In the genomic region with DNA sequence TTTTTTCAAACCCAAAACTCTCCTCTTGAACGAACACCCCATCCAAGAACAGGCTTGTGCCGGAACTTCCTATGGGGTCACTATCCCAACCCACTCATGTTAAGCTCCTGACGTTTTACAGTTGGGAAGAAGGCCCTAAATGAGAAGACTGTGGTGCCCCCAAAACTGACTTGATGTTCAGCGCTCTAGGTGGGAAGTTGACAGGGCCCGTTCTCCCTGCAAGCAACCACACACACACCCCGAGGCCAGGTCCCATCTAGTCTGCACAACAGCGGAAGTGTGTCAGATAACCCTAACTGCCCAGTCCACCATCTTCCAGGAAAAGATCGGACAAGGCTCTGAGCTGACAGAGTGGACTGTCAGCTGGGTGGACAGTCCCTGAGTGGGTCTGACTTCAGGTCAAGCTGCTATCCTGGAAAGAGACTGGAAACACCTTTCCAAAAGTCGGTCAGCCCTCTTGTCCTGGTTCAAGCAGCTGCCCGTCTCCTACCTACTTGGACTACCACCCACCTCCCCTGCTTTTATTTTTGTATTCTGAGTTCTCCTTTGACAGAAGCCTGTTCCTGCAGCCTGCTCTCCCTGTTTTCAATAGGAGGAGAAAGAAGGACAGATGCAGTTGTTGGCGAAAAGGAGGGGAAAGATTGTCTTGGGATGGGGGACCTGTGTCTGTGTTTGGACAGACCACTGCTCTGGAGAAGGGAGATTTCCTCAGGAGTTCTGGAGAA, we compare ENCODE assay signal across 17 mouse cellular contexts. TPM values are rescaled to one million over a fixed set of nuclear protein-coding genes. Genes with fewer than 3 reads are reported as not detected.
A peak's percentile ranks its signal among the peaks of the same experiment; 100 is the strongest.
DNase-seq lines count a peak whose midpoint lies in the region; ATAC-seq and TF ChIP-seq lines count a peak whose summit lies in the region.
"Had no signal": no experiment of that assay in that cellular context is flagged by ENCODE, and none has a peak within 500 bp of the region (broad histone marks: within the 10 kb centered on the region; RNA-seq: fewer than 3 reads in every experiment).

No protein-coding gene starts in this region.

- H3K4me1 ChIP-seq in heart, embryonic 13.5 days = peaks cover 20% of the 10 kb centered on the region
- H3K4me1 ChIP-seq in lung, postnatal 0 days (ENCODE audit: insufficient read depth, low read depth, low read length) = peaks cover 5% of the 10 kb centered on the region
- H3K4me1 ChIP-seq in limb, embryonic 10.5 days = peaks cover 41% of the 10 kb centered on the region

- TF ChIP-seq EP300 in lung, postnatal 0 days (IDR thresholded peaks at IDR 0.05) = no peak

- H3K4me3 ChIP-seq in heart, embryonic 13.5 days = 0 out of 2 replicates have a peak overlapping the region, but pooled peaks have one; percentile 25
- H3K4me3 ChIP-seq in lung, postnatal 0 days (ENCODE audit: low read depth, low read length) = no peak overlapping the region
- no peak overlapping the region for H3K4me3 ChIP-seq in limb, embryonic 10.5 days
- H3K4me3 ChIP-seq: myocyte had no signal

- H3K27me3 ChIP-seq in heart, embryonic 13.5 days (replicated peaks) = peaks cover 98% of the 10 kb centered on the region
- 0 out of 2 replicates have a peak, but pooled peaks cover 13% of the 10 kb centered on the region for H3K27me3 ChIP-seq in lung, postnatal 0 days (replicated peaks; ENCODE audit: insufficient read depth, low read length)
- H3K27me3 ChIP-seq in limb, embryonic 10.5 days (ENCODE audit: low read depth, poor library complexity, severe bottlenecking) = peaks cover 99% of the 10 kb centered on the region

- H3K36me3 ChIP-seq in heart, embryonic 13.5 days = no peaks in the 10 kb centered on the region
- H3K36me3 ChIP-seq in lung, postnatal 0 days (ENCODE audit: insufficient read depth, low read length) = no peaks in the 10 kb centered on the region
- no peaks in the 10 kb centered on the region for H3K36me3 ChIP-seq in limb, embryonic 10.5 days
- H3K36me3 ChIP-seq: midbrain, embryonic 12.5 days had no signal

- WGBS in heart, embryonic 13.5 days = 13% methylated on average over 11 of the region's 11 CpGs
- 48% methylated on average over 11 of the region's 11 CpGs for WGBS in lung, postnatal 0 days
- 15% methylated on average over 11 of the region's 11 CpGs for WGBS in limb, embryonic 10.5 days

- H3K9ac ChIP-seq in heart, embryonic 13.5 days = no peak overlapping the region
- H3K9ac ChIP-seq in lung, postnatal 0 days (replicated peaks; ENCODE audit: low read depth) = no peak overlapping the region
- H3K9ac ChIP-seq: midbrain, embryonic 12.5 days had no signal

- no peak for DNase-seq in heart, postnatal 14 days
- DNase-seq in lung, postnatal 0 days (ENCODE audit: low spot score) = no peak
- DNase-seq in lung, postnatal 25 days (ENCODE audit: low spot score) = no peak
- peak; percentile 46 for DNase-seq in limb, embryonic 10.5 days (ENCODE audit: low spot score)
- no peak for DNase-seq in spleen, adult 18-20 months
- DNase-seq in frontal cortex, postnatal 10 days (ENCODE audit: low spot score in 2 of 2) = no peak
- DNase-seq: adrenal gland, postnatal 25 days; cerebellum, postnatal 10 days; gastrocnemius, postnatal 14 days; kidney, postnatal 10 days; lung, adult 18-20 months; right cerebral cortex, postnatal 25 days; thymus, postnatal 4 days had no signal

- intact Hi-C loops in heart, postnatal 14 days (cut with DNase I) = no loop called here

- H3K4me2 ChIP-seq in heart, embryonic 13.5 days = peak overlapping the region; percentile 53; the same call in 1 of the 2 replicates
- H3K4me2 ChIP-seq in lung, postnatal 0 days (replicated peaks; ENCODE audit: low read depth, low read length) = peak overlapping the region; percentile 62

- ATAC-seq in heart, embryonic 13.5 days (ENCODE audit: extremely low read depth, insufficient number of reproducible peaks, low FRiP score, low TSS enrichment) = no peak
- ATAC-seq in lung, postnatal 0 days = no peak
- ATAC-seq: forebrain, embryonic 14.5 days had no signal

- H3K9me3 ChIP-seq in heart, embryonic 13.5 days = no peaks in the 10 kb centered on the region
- no peaks in the 10 kb centered on the region for H3K9me3 ChIP-seq in lung, postnatal 0 days (ENCODE audit: low read length)
- H3K9me3 ChIP-seq in limb, embryonic 10.5 days (replicated peaks) = no peaks in the 10 kb centered on the region
- H3K9me3 ChIP-seq: midbrain, embryonic 12.5 days had no signal

- H3K27ac ChIP-seq in heart, embryonic 13.5 days (replicated peaks) = no peak overlapping the region
- no peak overlapping the region for H3K27ac ChIP-seq in lung, postnatal 0 days (ENCODE audit: low read length)
- H3K27ac ChIP-seq in limb, embryonic 10.5 days = no peak overlapping the region
- H3K27ac ChIP-seq: midbrain, embryonic 12.5 days had no signal

- TF ChIP-seq CTCF in lung, postnatal 0 days (IDR thresholded peaks at IDR 0.05) = no peak

RNA-seq across cellular contexts. Expression of a gene that starts 11.6 kb away (rescaled TPM):
- 7.7 and 9.5 TPM in 2 replicates for polyA plus RNA-seq in heart, embryonic 13.5 days (2015; fragmentation: Nextera tagmentation; extraction: Ambion mirVana)
- total RNA-seq in heart, postnatal 14 days (2021) = under 1 TPM; 0.17 to 0.22 TPM
- 156 and 194 TPM in 2 replicates for polyA plus RNA-seq in lung, postnatal 0 days (2015; fragmentation: Nextera tagmentation; extraction: Ambion mirVana)
- polyA plus RNA-seq in limb, embryonic 10.5 days (2016; fragmentation: Nextera tagmentation; extraction: Ambion mirVana) = 0.48 and 4.4 TPM in 2 replicates
- polyA plus RNA-seq: myocyte had no signal

RNA-seq across cellular contexts. Expression of a gene that starts 35.6 kb away (rescaled TPM):
- polyA plus RNA-seq in heart, embryonic 13.5 days (2015; fragmentation: Nextera tagmentation; extraction: Ambion mirVana) = 35.3 and 42.8 TPM in 2 replicates
- total RNA-seq in heart, postnatal 14 days (2021) = 10 to 100 TPM; 13.5 to 17.3 TPM
- 36.1 and 37.7 TPM in 2 replicates for polyA plus RNA-seq in lung, postnatal 0 days (2015; fragmentation: Nextera tagmentation; extraction: Ambion mirVana)
- polyA plus RNA-seq in limb, embryonic 10.5 days (2016; fragmentation: Nextera tagmentation; extraction: Ambion mirVana) = 58.5 and 67.6 TPM in 2 replicates

RNA-seq across cellular contexts. Expression of a gene that starts 43.4 kb away (rescaled TPM):
- polyA plus RNA-seq in heart, embryonic 13.5 days (2015; fragmentation: Nextera tagmentation; extraction: Ambion mirVana) = 6.8 and 7.4 TPM in 2 replicates
- 1 to 10 TPM; 2.4 to 2.6 TPM for total RNA-seq in heart, postnatal 14 days (2021)
- polyA plus RNA-seq in lung, postnatal 0 days (2015; fragmentation: Nextera tagmentation; extraction: Ambion mirVana) = 0.47 and 0.58 TPM in 2 replicates
- polyA plus RNA-seq in limb, embryonic 10.5 days (2016; fragmentation: Nextera tagmentation; extraction: Ambion mirVana) = 2.3 and 3.3 TPM in 2 replicates

RNA-seq across cellular contexts. Expression of a gene that starts 55.2 kb away (rescaled TPM):
- polyA plus RNA-seq in heart, embryonic 13.5 days (2015; fragmentation: Nextera tagmentation; extraction: Ambion mirVana) = 0.52 and 0.64 TPM in 2 replicates
- under 1 TPM; 0.12 to 0.17 TPM for total RNA-seq in heart, postnatal 14 days (2021)
- 0.88 and 1.3 TPM in 2 replicates for polyA plus RNA-seq in lung, postnatal 0 days (2015; fragmentation: Nextera tagmentation; extraction: Ambion mirVana)
- polyA plus RNA-seq in limb, embryonic 10.5 days (2016; fragmentation: Nextera tagmentation; extraction: Ambion mirVana) = 0.13 and 0.15 TPM in 2 replicates

Comparison
In these comparisons a context has a peak if more than half of its experiments do, and no peak if none do; other contexts are left out.
1. RNA of a gene that starts 11.6 kb away (polyA plus RNA-seq): 156 to 194 TPM in lung, postnatal 0 days; 7.7 to 9.5 TPM in heart, embryonic 13.5 days and 0.48 to 4.4 TPM in limb, embryonic 10.5 days; every median in the first group is over 10 times any median in the second.